Mouse (Mus musculus): ENCODE results near the gene C1rl.
"Not testable (repeated sequence)": the region's sequence is repeated elsewhere in the genome, so short reads cannot be mapped to it uniquely, and the experiment has no call there.

C1rl gene

DNA sequence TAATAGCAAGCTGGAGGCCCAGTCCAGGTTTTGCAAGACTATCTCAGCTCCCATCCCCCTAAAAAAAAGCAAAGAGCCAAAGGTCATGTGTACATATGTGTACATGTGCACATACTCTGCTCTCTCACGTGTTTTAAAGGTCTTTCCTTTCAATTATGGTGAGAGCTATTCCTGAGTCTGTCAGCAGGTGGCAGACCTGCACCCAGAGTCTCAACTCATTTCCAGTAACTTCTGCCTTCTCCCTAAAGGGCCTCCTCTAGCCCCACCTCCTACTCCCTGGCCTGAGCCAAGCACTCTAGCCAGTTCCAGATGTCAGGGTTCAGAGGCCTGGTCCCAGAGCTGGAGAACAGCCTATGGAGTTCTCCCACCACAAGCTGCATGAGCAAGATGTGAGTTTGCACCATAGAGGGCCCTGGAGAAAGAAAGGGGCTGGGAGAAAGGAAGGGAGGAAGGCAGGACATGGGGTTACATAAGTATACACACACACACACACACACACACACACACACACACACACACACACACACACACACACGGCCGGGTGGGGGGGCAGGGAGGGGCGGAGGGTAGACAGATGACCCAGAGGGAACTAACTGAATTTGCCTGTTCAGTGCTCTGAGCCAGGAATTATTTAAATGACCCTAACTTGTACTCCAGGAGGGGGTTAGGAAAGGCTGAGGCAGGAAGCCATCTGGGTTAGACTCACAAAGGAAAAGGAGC is at the start of gene C1rl:
C1rl (plus strand) TSS at position 272 of the 720 bp plus-strand sequence.
- in situ Hi-C loops (cut with MboI, MseI), result no loop called here

DNA sequence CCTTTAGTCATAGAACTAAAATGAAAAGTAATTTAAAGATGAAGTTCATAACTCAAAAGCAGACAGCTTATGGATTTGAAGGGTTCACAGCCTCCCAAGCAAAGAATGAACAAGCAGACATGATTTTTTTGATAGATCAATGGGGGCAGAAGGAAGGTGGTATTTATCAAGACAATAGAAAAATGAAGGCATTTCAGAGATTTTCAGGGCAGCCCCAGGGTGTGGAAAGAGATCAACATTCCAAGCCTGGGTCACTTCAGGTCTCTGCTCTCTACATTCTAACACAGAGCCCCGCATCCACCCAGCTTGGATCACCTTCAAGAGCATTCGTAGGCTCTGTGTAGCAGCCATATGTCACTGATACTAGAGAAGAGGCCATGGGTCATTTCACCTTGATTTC is 49.6 kb upstream of the C1rl start:
- in situ Hi-C loops (cut with MboI, MseI), result no loop called here

DNA sequence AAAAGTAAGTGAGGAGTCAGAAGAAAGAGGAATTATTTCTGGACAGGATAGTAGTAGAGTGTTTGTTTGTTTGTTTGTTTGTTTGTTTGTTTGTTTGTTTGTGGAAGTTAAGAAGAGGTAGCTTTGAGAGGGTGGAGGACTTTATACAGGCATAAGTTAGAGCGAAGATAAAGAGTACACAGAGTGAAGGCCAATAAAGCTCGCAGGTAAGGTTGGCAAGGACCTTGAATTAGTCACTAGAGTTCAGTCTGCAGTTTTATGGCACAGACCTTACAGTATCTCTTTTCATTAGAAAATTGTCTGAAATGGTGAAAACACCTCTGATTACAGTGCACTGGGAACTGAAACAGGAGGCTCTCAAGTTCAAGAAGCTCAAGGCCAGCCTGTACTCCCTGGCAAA is 46.9 kb upstream of the C1rl start:
- in situ Hi-C loops (cut with MboI, MseI), result no loop called here

DNA sequence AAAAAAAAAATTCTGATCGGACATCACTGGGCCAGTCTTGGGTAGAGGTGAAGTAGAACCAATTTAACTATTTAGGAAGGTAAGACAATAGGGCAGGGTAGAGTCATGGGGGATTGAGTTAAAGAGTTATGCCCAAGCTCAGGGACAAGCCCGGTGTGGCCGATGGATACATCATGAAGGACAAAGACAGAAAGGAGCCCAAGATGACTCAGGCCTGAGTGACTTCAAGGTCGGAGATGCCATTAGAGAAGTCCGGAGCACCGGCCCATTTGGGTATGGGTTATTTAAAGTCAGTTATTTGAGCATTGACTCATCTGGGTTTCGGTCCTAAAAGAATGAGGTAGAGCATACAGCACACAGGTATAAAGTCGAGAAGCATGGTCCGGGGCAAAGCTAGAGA is 46.5 kb upstream of the C1rl start:
- in situ Hi-C loops (cut with MboI, MseI), result no loop called here

DNA sequence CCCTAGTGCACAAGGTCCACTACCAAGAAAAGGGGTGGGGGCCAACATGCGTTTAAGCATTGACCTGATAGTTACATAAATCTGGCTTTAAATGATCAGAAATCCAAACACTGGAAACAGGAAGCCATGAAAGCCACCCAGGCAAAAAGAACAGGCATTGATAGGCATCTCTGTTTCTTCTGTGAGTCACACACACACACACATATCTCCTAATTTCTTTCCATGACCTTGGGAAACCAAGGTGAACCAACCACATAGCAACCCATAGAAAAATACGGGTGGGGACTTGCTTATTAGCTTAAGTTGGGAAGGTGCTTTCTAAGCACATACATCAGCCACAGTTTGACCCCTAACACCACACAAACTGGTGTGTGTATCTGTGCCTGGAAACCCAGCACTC is 45.6 kb upstream of the C1rl start:
- in situ Hi-C loops (cut with MboI, MseI), result no loop called here

DNA sequence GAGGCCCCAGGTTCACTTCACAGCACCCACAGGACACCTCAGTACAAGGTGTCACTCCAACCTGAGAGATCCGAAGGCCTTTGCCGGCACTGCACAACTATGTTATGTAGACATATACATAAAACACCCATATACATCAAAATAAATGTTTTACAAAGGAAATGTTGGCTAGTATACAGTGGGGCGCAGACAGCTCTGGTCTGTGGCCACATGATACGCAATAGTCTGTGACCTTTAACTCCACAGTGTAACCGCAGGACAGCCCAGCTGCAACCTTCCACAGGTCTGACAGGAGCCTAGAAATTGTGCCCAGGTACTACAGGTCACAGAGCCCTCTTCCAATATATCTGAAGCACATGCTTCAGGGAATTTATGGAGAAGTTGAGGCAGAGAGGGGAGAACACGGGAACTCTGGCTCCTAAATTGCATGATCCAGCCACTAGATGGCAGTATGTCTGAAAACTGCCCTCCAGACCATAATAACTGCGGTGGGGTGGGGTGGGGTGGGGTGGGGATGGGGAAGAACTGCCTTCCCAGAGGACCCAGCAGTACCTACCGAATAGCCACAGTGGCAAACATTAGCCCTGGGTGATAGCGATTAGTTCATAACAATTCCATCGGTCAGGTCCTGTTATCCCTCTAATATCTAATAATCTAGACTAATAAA is 44.6 kb upstream of the C1rl start:
- in situ Hi-C loops (cut with MboI, MseI), result no loop called here

DNA sequence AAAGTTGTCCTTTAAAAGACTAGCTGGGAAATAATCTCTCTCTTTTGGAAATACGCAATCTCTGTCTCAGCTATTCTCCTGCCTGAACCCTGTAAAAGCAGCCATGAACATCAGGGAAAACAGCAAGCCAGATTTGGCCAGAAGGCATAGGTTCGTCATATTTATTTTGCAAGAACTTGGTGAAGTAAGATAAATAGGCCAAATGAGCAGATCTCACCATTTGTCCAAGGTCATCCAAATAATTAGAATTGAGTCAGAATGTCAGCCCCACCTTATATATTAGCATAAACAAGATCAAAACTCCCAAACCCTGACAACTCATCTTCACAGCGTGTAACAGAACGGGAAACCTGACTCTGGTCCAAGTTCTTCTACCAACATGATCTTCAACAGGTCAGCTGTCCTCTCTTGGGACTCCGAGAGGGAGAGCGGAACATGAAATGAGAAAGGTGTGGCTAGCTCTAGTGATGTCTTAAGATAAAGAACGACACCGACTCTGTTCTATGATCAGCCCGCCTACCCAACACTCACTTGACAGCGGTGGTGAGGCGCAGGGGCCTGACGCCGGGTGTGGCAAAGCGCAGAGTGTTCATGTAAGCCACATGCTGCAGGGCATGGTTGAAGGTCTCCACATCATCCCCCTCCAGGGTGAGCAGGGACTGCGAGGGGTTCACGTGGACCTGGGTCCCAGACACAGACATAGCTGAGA is 43.8 kb upstream of the C1rl start:
- in situ Hi-C loops (cut with MboI, MseI), result no loop called here

DNA sequence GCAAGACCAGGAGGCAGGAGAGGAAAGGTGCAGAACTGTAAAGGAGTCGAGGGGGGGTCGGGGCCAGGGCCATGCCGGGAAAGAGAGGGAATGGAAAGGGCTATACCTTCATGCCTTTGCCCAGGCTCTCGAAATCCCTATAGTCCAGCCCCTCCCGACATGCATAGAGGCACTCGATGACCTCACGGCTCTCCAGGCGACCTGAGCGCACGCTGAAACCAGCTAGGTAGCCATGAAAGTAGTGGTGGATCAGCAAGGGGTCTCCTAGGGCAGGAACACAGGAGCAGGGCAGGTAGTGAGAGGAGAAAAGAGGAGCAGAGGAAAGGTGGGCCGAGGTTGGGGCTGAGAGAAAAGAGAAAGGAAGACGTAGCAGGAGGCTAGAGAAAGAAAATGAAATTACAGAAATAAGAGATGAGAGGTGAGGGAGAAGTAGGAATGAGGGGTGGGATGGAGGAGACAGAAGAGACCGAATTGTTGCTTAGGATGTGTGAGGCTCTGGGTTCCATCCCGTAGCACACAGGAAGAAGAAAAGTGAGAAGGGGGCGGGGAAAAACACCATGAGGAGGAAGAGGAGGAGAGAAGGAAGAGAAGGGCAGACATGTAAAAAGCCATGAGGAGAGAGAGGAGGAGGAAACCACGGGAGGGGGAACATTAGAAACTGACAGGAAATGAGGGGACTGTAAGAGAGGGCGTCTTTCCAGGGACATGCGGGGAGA is 43.1 kb upstream of the C1rl start:
- in situ Hi-C loops (cut with MboI, MseI), result no loop called here

DNA sequence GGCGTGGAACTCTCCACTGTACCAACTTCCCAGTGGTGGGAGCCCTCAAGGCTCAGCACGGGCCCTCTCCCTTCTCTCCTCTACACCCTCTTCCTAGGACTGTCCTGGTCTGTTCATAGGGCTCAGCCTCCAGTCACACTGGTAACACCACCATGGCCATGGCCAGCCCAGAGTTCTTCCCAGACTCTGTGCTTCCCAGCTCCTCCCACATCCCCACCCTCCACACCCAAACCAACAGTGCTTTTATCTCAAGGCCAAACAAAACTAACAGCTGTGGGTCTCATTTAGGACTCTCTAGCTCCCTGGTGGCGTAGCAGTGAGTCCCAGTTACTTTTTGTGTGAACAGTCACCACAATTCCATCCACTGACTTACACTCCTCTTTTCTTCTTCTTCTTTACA is 40.9 kb upstream of the C1rl start:
- in situ Hi-C loops (cut with MboI, MseI), result no loop called here

DNA sequence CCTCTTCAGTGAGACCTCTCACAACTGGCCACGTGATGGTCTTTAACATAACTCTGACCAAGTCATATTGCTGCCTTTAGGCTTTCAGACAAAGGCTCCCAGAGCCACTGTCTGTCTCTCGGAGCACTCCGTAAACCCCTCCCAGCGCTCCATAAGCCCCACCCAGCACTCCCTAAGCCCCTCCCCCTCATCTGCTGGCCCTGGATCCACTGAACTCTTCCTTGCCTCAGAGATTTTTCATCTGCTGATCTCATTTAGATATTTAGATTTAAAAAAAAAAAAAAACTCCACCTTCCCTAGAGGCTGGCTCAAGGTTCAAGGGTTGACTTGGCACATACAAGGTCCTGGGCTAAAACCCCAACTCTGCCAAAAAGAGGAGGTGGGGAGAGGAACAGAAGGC is 39.2 kb upstream of the C1rl start:
- in situ Hi-C loops (cut with MboI, MseI), result no loop called here

DNA sequence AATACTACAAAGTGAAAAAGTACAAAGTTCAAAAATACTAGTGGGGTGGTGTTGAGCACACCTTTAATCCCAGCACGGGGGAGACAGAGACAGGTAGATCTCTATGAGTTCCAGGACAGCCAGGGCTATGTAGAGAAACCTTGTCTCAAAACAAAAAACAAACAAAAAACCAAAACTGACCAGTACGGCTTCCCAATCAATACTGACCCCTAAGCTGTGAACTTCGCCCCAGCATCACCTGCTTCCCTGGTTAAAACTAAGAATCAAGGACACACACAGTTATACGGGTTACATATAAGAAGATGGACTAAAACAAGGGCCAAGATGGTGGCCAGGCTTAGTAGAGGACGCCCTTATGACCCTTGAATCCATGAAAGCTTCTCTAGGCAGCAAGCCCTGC is 36.7 kb upstream of the C1rl start:
- in situ Hi-C loops (cut with MboI, MseI), result no loop called here

DNA sequence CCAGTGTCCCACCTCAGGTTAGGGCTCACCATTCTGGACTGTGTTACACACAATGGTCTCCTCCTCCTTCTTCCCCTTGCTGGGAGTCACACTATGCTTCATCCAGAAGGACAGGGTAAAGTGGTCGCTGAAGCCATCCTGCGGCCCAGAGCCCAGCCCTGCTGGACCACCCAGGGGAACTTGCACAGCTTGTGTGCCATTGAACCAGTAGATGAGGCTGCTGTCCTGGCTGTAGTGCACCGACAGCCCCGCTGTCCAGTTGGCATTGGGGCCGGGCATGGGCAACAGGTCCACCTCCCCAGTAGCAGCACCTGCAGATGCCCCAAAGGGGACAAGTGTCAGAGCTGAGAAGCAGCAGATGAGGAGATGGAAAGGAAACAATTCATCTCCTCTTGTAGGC is 35.1 kb upstream of the C1rl start:
- in situ Hi-C loops (cut with MboI, MseI), result no loop called here

DNA sequence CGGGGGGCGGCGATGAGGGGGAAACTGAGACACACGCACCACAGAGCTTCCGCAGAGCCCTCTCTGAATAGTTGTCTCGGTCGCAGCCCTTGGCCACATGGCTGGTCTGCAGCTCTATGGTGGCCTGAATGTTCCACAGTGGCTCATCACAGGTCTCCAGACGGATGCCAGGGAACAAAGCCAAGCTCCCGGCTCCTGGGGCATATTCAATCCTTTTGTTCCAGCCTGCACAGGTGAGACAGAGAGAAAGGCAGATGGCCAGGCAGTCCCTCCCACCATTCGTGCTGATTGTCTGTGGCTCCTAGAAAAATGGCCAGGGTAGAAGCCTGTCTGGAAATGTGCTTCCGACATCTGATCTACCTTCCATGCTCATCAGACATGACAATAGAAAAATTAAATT is 34.4 kb upstream of the C1rl start:
- in situ Hi-C loops (cut with MboI, MseI), result no loop called here

DNA sequence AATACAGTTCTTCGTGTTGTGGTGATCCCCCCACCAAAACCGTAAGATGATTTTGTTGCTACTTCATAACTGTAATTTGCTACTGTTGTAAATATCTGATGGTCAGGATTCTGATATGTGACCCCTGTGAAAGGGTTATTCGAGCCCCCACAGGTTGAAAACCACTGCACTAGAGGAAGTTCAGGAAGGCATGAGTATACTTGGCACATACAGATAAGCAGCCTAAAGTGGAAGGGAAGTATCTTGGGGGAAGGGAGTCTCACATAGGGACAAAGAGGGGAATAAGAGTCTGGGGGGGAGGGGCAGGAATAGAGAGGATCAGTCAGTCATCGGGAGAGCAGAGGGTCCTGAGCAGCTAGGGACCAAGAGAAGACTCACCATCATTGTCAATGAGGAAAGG is 33.5 kb upstream of the C1rl start:
- in situ Hi-C loops (cut with MboI, MseI), result no loop called here

DNA sequence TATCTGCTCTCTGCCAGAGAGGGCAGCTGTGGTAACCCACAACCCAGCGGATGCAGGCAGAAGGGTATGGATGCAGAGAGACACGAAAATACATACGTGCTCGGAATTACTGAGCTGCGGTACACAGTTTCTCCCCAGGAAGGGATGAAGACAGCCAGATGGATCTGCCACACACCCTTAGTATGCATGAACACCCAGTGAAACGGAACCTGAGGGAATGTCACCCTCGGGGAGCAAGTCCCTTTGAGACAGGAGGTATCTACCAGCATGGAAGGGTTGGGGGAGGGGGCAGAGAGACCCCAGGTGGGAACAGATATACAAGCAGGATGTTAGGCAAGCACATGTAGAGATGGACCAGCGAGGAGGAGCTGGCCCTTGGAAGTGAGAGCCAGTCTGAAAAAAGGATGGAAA is 29.0 kb upstream of the C1rl start:
- in situ Hi-C loops (cut with MboI, MseI), result loop anchor here in 1 of 2 experiments (5.0 kb wide), 1 partner anchor 1787 kb away; no protein-coding TSS in a partner anchor

DNA sequence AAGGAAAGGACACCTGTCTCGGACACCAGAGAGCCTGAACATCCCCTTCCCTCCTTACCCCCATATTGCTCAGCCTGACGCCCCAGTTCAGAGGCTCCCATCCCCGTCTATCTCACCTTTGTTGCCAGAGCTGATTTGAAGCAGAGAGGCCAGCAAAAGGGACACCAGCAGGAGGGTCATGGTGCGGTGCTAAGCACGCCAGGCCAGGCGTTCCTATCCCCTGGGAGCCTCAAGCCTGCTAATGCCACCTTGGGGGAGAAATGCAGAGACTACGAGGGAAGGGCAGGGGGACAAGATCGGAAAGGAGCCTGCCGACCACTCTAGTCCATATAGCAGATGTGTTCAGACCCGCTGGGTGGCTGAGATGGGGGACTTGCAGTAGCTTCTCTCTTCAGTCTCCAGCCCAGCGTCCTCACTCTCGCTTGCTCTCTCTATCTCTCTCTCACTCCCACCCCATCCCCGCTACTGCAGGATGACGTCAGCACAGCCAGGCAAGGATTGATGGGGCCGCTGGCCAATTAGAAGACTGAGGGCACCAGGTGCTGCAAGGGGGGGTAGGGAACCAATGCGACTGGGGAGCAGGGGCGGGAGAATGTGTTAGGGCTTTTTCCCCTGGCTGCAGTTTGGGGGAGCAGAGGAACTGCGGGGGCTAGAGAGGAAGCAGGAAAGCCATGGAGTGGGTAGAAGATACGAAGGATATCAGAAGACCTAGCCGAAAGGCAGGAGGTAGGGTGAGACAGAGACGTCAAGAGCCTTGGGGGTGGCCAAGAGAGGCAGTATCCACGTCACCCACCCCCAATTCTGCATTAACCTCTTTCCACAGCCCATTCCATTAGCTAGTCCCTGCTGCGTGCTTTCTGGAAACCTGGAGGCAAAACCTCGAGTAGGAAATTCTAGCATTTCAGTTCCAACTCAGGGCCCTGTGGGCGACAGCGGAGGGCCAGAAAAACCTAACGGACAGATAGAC is 28.3 kb upstream of the C1rl start, which contains the start of gene Clstn3:
Clstn3 (minus strand) TSS at position 490 of the 967 bp plus-strand sequence.
- in situ Hi-C loops (cut with MboI, MseI), result loop anchor here in 1 of 2 experiments (5.0 kb wide), 1 partner anchor 1787 kb away; no protein-coding TSS in a partner anchor

DNA sequence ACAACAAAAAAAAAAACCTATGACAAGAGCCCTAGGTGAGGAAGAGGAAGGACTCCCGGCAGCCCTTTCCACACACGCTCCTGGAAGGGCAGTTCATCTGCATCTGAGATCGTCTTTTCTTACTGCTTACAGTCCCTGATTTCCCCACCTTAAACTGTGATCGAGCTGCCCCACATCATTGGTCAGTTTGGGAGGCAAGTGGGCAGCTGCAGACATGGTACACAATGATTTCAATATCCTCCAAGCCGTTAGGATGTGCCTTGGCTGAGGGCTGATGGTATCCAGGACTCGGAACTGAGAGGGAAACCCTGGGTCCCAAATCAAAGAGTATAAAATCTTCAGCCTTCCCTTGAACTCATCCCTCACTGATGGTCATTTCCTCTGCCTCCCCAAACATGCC is 27.6 kb upstream of the C1rl start:
- in situ Hi-C loops (cut with MboI, MseI), result no loop called here

DNA sequence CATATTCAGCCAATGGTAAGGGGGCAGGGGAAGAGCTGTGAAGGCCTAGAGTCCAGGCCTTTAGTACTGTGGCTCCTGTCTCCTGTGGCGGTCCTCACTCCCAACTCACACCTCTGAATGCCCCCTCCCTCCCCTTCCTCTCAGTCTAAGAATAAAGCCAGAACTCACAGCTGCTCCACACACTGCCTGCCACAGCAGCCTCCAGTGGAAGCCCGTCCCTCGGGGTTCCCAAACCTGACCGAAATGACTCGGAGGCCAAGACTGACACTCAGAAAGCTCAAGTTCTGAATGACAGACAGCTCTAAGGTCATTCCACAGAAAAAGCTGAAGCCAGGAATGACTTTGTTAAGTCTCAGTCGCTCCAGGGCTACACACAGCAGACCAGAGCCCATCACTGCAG is 27.2 kb upstream of the C1rl start:
- in situ Hi-C loops (cut with MboI, MseI), result no loop called here

DNA sequence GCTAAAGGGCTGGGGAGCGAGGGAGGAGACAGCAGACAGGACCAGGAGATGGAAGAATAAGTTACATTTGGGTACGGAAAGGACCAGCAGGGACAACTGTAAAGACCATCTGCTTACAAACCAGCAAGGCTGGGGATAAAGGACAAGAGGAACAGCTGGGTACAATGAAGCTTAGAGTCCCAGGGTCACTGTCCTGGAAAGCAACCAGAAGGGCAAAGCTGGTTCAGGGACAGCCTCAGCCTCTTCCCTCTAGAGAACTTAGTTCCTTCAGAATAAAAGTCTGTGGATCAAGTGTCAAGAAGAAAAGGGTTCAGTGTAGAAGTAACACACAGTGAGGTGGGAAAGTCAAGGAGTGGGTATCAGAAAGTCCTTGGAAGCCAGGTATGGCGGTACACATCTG is 21.8 kb upstream of the C1rl start:
- in situ Hi-C loops (cut with MboI, MseI), result no loop called here

DNA sequence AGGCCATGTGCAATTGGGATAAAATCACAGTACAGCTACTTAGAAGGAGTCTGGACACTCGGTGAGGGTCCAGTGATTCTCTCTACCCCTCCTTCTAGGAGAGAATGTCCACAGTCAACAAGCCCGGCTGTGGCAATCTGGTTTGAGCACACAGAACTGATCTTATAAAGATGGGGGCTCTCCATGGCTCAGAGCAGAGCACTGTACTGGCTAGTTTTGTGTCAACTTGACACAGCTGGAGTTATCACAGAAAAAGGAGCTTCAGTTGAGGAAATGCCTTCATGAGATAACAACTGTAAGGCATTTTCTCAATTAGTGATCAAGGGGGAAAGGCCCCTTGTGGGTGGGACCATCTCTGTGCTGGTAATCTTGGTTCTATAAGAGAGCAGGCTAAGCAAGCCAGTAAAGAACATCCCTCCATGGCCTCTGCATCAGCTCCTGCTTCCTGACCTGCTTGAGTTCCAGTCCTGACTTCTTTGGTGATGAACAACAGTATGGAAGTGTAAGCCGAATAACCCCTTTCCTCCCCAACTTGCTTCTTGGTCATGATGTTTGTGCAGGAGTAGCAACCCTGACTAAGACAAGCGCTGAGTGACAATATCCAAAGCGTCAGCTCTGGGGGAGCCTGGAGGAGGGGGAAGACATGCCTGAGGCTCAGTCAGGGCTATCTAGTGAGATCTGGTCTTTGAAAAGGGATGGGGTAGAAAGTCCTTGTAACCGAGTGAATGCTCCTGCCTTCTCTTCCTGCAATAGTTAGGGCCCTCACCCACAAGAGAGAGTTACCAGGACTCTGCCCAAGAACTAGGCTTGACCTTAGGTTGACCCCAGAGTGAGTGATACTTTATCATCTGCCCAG is 20.9 kb upstream of the C1rl start:
- in situ Hi-C loops (cut with MboI, MseI), result not testable (repeated sequence)
